Mouse (Mus musculus): ENCODE measurements around the gene Chic2.

Chic2 gene

GRCm38 (mm10) chr5:74979586-74979985, 65.0 kb downstream of the Chic2 start:
- DNase-seq (ENCODE audit: extremely low read depth, low read depth, low spot score), result no peak

- DNase-seq (ENCODE audit: extremely low read depth, low read depth, low spot score), result no peak
Observed at GRCm38 (mm10) chr5:74975507-74975906, 69.1 kb downstream of the Chic2 start.

GRCm38 (mm10) chr5:74974726-74975411, 69.7 kb downstream of the Chic2 start:
- DNase-seq (ENCODE audit: extremely low read depth, low read depth, low spot score), result no peak

GRCm38 (mm10) chr5:74974061-74974581, 70.5 kb downstream of the Chic2 start:
- DNase-seq (ENCODE audit: extremely low read depth, low read depth, low spot score), result no peak

DNA sequence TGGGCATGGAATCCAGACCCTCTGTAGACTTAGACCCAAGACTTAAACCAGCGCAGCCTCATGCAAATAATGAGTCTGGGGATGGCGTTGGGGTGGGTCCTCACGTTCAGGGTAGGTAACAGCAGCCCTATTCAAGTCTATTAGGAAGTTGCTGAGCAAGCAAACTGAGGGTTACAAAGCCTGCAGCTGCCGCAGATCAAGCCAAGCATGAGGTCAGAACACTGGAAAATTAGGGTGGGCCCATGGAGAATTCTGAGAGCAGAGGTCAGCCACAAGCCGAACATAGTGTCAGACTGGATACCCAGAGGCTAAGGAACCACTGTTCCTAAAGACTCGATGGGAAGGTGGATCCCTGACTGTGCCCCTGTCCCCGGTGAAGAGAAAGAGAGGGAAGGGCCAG, 73.2 kb downstream of the Chic2 start:
- DNase-seq (ENCODE audit: extremely low read depth, low read depth, low spot score), result no peak

- no peak for DNase-seq (ENCODE audit: extremely low read depth, low read depth, low spot score)
Observed at GRCm38 (mm10) chr5:74969341-74969740, 75.2 kb downstream of the Chic2 start.

- no peak for DNase-seq (ENCODE audit: extremely low read depth, low read depth, low spot score)
Observed at GRCm38 (mm10) chr5:74967882-74968281, 76.7 kb downstream of the Chic2 start.

GRCm38 (mm10) chr5:74966891-74967290, 77.7 kb downstream of the Chic2 start:
- DNase-seq (ENCODE audit: extremely low read depth, low read depth, low spot score), result no peak

- DNase-seq (ENCODE audit: extremely low read depth, low read depth, low spot score), result peak; percentile 14
Observed at GRCm38 (mm10) chr5:74962771-74963170, 81.8 kb downstream of the Chic2 start.

- DNase-seq (ENCODE audit: extremely low read depth, low read depth, low spot score), result no peak
Observed at GRCm38 (mm10) chr5:74960840-74961543, 83.6 kb downstream of the Chic2 start.

DNA sequence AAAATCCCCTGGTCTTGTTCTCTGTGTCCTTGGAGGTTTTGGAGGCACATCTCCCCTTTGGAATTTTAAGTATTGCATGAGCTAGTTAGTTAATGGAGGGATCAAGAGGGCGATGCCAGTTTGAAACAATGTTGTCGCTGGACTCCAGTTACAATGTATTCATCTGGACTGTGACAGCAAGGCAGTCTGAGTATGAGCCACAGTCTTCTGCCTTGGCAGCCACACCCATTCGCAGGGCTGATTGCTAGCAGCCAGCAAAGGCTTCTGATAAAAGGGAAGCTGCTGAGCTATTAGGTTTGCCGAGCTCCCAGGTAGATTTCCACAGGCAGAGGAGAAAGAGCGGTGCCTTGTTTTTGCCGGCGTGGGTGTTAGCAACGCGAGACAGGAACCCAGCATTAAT, 84.3 kb downstream of the Chic2 start:
- no peak for DNase-seq (ENCODE audit: extremely low read depth, low read depth, low spot score)

DNA sequence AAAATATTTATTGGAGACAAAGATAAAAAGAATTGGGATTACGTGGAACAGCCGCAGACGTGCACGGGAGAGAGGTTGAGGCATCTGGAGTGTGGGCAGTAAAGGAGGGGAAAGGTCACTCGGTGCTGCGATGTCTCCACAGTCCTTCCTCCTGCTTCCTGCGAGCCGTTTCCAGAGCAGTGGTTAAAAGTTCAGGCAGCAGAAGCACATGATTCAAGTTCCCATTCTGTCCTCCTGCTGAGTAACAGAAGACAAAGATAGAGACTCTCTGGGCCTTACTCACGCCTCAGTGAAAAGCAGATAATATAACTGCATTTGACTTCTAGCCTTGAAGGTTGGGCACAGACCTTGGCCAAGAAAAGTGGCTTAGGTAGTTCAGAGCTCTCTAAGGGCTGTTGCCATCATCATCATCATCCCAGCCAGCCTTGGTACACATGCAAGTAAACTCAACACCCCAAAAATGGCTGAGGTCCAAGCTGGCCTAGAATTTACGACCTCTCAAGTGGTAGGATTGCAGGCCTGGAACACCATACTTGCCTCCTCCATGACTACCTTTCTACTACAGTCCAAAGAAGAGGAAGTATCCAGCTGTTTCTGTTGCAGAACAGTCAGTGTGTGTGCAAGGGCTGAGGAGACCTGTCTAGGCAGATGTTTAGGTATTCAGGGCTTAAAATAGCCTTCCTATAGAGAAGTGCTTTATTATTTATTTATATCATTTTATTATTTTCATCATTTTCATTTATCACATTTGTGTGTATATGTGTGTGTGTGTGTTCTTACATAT, 87.1 kb downstream of the Chic2 start:
- no peak for DNase-seq (ENCODE audit: extremely low read depth, low read depth, low spot score)

DNA sequence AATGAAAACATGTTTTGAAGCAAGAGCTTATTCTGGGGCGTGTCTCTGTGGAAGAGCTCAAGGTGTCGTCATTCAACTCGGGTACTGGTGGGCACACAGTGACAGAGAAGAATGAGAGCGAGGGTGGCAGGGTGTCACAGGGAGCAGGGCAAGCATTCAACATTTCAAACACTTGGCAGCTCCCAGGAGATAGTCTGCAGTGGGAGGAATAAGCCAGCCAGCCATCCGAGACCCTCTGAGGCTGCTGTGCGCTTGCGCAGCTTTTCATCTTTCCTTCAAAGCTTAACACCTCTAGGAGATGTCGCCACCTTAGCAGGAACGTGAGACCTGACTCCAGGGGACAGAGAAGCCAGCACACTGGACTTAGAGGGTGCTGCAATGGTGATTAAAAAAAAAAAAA, 88.2 kb downstream of the Chic2 start:
- no peak for DNase-seq (ENCODE audit: extremely low read depth, low read depth, low spot score)

- DNase-seq (ENCODE audit: extremely low read depth, low read depth, low spot score), result no peak
Observed at GRCm38 (mm10) chr5:74955565-74955964, 89.0 kb downstream of the Chic2 start.

- DNase-seq (ENCODE audit: extremely low read depth, low read depth, low spot score), result no peak
Observed at GRCm38 (mm10) chr5:74952938-74953337, 91.6 kb downstream of the Chic2 start.

DNA sequence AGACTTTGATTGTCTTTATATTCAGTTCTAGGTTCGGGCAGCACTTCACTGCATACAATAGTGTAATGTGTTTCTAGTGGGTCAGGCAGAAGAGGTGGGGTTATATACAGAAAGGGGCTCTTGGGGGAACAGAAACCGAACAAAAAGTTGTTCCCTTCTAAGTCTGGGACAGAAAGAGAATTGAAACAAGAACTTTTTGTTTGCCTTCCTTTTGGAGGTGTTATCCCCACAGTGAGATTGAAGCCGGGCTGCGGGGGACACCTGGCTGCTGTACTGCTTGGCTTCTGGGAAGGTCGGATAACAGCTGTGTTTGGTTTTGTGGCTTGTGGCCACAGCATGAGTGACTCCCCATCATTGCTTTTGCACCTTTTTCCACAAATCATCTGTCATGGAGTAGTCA, 93.2 kb downstream of the Chic2 start:
- DNase-seq (ENCODE audit: extremely low read depth, low read depth, low spot score), result no peak

DNA sequence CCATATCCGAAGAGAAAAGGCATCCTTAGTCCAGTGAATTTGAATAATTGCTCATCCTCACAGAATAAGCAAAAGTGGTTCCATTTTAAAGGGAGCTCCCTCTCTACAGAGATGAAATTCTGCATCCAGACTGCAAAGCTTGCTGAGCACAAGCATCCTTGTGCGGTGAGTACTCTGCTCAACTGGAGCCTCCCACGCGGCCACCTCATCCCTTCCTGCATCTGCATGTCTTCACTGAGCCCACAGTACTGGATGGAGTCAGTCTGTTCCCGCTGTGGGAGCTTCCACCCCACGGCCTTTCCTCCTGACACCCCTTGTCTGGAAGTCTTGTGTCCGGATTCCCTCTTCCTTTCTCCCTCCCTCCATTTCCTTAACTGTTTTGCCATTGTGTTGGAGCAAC, 95.3 kb downstream of the Chic2 start:
- no peak for DNase-seq (ENCODE audit: extremely low read depth, low read depth, low spot score)

DNA sequence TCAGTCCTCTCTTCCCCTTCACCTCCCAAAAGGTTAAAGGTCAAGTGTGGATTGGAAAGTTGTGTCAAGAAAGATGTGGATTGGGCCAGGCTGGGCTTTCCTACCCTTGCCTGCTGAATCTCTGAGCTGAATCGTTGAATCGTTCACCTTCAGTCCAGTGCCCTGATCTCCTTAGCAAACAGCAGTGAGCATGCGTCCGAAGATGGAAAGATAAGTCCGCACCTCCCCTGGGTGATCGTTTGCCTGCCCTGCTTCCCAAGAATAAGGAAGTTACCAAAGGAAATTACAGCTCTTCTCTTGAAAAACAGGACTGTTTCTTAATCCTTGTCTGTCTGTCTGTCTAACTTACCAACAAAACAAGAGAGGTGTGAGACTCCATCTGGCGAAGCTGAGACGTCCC, 96.1 kb downstream of the Chic2 start:
- no peak for DNase-seq (ENCODE audit: extremely low read depth, low read depth, low spot score)
